Mouse (Mus musculus) cerebellum, adult 9-10 months (tissue): ENCODE results near the gene Stx1b.

Source experiments
- DNase-seq: peaks from one replicate; pipeline ENCODE4 v3.0.0; 2022

The Stx1b gene

GRCm38 (mm10) chr7:127824176-127824871 lies at the start of gene Stx1b, which contains the start of gene Stx4a:
Stx1b (minus strand) TSS chr7:127824549.
Stx4a (plus strand) TSS chr7:127824294.
- peak; percentile 82 for DNase-seq

- no peak for DNase-seq
These were observed 45.9 kb upstream of the Stx1b start for GRCm38 (mm10) chr7:127870136-127870821.

DNA sequence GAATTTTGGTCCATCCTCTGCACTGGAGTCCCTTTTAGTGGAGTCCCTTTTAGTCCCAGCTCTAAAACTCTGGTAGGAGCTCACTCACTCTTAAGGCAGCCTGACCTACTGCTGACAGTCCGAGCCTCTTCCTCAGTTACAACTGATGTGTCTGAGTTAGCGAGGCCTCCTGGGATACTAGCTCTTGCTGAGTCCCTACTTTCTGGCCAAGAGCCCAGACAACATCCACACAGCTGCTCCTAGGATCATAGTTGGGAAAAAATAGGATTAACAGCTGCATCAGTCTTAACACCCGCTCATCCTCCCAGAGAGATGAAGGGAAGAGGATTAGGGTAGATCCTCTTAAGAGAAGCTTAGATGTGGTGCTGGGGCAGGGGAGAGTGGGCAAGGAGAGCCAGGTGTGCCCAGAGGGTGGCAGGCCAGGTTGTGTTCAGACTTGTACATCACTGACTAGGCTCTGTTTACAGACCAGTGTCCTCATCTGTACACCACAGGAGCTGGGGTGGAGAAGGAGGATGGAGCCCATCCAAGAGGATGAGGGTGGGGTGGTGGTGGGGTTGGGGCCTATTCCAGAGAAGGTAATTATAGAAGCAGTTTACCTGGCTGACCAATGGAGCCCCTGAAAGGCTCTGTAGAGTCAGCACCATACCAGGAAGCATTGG lies 44.9 kb upstream of the Stx1b start:
- no peak for DNase-seq

DNA sequence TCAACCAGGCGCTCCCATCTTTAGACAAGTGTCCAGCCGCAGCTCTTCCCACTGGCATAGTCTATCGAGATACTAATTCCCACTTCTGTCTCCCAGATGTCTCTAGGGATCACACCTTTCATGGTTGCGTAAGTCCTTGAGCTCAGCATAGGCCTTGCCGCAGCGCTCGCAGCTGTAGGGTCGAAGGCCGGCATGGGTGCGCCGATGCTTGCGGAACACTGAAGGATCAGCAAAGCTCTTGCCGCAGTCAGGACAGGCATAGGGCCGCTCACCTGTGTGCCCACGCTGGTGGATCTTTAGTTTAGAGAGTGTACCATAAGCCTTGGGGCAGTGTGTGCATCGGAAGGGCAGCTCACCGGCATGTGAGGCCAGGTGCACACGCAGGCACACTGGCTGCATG lies 43.3 kb upstream of the Stx1b start:
- no peak for DNase-seq

DNA sequence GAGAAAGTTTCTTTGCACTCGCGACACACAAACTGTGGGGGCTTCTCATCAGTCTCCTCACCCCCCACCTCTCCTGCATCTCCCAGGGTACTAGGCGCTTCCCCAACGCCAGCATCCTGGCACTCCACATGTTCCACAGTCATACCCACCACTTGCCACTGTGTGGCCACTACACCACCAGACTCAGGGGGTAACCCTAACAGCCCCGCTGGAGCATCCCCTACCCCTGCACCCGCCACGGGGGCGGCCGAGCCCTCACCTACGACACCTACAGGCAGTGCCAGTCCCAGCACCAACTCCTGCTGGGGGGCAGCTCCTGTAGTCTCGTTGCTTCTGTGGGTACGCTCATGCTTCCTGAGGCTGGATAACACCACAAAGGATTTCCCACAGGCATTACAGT lies 42.1 kb upstream of the Stx1b start:
- DNase-seq: no peak

DNA sequence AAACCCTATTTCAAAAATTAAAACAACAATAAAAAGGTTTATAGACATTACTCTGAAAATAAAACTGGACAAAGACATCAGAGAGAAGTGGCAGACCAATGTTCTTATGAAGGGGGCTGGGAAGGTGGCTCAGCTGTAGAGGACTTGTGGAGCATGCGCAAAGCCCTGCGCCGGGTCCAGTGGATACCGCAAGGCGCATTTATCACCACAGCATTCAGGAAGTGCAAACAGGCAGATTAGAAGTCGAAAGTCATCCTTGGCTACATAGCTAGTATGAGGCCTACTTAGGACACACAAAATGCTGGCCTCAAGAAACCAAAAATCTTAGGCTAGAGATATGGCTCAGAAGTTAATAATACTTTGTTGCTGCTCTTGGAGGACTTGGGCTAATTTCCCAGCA lies 33.9 kb upstream of the Stx1b start:
- no peak for DNase-seq

DNA sequence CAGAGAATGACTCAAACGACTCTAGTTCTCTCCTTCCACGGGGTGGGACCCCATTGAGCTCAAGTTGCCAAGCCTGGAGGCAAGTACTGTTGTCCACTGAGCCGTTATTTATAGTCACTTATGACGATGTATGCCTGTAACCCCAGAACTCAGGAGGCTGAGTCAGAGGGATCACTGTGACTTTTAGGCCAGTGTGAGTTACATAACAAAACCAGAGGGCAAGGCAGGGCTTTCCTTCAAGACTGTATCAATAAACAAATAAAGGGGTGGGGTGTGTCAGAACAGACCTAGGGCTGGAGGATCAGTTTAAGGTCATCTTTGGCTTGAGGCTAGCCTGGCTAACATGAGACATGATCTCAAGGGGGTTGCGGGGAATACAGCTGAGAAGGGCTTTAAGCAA lies 26.6 kb upstream of the Stx1b start:
- DNase-seq: no peak

DNA sequence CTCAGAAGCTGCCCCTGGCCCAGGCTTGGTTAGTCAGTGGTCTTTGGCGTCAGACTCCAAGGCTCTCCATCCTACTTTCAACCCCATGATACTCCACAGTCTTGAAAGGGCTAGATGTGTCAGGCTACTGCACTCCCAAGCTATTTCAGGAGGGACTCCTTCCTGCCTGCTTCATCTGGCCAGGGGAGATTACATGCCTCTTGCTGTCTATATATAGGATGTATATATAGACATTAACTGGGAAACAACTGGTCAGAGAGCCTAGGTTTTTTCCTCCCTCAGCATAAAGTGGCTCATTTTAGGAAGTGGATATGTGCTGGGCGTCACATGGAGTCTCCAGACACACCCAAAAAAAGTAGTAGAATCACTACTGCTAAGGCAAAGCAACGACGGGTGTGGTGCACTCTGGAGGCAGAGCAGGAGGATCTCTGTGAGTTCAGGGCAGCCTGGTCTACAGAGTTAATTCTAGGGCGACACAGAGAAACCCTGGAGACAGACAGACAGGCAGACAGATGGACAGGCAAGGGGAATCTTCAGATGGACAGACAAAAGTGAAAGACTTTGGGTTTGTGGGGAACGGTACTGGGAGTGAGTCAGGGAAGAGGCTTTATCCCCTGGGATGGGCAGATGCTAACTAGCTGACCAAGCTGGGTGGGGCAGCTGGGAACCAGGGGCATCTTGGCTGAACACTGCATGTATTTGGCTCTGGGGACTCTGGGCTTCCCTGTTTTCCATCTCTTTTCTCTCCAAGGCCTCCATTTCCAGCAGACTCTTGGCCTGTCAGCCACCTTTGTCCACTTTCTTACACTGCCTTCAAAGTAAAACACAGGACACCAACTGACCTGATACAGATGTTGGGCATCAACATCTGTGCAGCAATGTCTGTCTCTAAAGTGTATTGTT lies 25.9 kb upstream of the Stx1b start:
- no peak for DNase-seq

- DNase-seq: peak; percentile 89
These were observed 17.8 kb upstream of the Stx1b start for GRCm38 (mm10) chr7:127842001-127842718.

DNA sequence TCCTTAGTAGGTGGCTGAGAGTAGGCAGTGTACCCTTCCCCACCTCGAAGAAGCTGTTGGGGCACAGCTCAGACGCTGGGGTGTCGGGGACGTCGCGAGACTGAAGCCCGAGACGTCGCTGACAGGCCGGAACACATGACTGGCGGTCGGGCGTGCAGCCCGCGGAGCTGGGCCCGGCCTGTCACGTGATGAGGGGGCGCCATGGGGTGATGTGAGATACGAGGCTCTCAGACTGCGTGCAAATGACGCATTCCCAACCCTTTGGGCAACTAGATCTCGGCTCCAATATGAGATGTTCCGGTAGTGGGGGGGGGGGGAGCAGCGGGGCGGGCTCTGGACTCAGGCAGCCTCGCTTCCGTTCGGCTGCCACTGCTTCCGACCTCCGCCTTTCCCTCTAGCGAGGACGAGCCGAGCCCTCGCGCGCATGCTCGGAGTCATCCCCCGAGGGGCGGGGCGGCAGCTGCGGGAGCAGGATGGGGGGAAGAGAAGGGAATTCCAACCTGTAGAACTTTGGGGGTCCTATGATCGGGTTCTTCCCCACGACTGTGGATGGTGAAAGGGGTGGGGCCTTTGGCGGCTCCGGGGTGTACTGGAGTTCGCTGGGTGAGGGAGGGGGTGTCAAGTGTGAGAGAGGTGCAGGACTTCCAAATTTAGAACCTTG lies 17.1 kb upstream of the Stx1b start:
- DNase-seq: peak; percentile 94

DNA sequence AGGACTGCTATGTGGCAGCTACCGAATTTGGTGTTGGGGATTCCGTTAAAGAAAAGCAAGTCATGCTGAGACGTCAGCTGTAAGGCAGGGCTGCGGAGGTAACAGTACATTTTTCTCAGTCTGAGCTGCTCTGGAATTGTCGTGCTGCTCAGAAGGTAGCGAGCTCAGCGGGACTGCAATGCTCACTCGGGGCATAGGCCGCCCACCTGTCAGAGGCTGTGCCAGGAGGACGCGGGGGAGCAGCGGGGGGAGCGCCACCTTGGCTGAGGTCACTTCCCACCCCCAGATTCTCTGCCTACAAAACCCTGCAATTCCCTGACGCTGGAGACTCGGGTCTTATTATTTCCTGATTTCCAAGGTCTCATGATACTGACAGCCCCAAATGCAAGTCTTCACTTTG lies 16.5 kb upstream of the Stx1b start:
- DNase-seq: peak; percentile 88

DNA sequence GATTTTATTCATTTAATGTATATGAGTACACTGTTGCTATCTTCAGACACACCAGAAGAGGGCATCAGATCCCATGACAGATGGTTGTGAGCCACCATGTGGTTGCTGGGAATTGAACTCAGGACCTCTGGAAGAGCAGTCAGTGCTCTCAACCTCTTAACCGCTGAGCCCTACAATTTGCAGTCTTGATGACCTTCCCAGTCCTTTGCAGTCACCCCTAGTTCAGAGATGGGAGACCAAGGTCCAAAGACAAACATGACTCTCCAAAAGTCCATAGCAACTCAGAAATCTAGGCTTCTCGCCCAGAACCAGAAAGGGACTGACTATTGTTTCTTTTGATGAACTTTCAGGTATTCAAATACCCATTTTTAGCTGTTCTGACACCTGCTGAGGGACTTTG lies 15.7 kb upstream of the Stx1b start:
- peak; percentile 52 for DNase-seq

GRCm38 (mm10) chr7:127837878-127838277 lies 13.5 kb upstream of the Stx1b start:
- peak; percentile 43 for DNase-seq

DNA sequence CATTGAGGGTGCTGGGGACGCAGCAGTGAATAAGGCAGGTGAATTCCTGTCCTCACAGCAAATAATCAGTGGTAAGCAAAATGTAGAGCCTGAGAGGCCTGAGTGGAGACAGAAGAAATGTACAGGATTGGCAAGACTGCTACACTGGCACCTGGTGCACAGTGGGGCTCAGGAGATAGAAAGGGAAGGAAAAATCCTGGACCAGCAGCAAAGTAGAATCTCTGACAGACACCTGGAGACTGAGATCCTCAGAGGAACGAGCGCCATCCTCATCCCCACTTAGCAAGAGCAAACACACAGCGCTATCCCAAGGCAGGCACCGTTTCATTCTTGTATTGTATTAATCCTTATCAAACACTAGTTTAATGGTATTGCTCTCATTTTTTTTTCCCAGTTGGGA lies 13.1 kb upstream of the Stx1b start:
- DNase-seq: peak; percentile 67

DNA sequence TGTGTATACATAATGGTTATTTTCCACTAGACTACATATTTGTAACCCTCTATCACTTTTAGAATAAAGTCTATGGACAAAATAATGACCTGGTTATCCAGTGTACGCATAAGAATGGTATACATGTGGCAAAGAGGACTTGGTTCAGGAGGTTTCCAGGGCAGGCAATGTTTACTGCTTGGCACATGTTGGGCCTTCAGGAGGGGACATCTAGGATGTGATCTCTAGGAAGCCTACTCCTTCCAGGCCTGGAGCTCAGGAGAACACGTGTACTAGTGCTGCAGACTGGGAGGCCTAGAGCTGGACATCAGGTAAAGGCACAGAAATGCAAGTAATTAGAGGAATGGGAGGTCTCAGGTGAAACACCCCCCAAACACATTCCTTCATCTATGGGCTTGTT lies 11.2 kb upstream of the Stx1b start:
- DNase-seq: no peak

DNA sequence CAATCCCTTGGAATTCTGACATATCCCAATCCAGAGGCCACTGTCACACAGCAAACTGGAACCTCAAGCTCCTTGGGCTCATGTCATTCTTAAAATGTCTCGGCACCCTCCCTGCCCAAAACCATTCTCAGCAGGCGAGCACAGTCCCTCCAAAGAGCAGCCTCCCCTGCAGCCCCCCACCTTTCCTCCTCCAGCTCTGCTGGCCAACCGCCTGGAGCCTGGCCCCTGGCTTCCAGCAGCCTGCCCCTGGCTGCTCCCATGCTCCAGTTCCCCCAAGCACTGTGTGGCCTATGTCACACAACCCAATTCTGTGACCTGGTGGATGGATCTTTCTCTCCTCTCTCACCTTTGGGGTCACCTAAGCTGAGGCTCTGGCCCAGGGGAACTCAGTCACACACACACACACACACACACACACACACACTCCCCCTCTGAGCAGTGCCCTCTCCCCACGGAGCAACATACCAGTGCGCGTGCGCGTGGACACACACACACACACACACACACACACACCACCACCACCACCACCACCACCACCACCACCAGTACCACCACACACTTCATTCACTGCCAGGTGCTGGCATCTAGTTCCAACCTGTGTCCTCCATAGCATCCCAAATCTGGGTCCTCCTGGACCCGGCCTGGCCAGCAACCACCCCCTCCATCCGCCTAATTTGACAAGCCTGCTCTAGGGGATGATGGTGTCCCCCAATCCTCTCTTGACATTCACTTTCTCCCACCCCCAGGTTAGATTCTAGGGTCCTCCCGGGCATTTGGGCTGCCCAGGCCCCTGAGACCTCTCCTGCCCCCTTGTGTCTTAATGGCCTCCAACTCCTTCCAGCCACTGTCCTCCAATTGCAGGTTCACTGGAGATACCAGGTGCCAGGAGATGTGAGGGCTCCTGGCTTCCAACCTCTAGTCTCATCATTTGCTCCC lies 845 bp downstream of the Stx1b start:
- DNase-seq: peak; percentile 78

GRCm38 (mm10) chr7:127822494-127822893 lies 1.9 kb downstream of the Stx1b start:
- peak; percentile 53 for DNase-seq

DNA sequence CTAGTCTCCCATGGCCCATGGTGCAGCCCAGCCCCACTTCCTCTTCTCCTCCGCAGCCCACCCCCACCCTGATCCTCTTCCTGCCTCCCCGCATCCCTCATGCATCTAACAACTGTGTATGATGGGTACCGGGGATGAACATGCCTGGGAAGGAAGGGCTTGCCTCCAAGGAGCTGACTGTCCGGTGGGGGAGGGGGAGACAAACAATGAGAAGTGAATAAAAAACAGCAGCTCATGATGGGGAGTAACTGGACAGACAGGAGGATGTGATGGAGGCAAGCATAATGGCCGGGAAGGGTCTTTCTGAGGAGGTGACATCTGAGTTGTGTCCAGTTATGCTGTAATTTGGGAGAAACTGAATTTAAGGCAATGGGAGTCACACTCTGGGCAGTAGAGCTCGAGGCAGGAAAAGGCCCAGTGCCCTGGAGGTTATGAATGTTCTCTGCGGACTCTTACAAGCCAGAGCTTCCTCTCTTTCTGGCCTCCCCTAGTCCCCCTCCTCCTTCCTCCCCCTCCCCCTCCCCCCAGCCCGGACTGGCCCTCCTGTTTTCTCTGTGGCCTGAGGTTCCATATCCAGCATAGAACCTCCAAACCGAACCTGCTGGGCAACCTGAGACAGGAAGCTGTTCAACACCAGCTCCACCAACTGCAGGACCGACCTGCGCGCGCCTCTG lies 3.4 kb downstream of the Stx1b start:
- peak; percentile 57 for DNase-seq

DNA sequence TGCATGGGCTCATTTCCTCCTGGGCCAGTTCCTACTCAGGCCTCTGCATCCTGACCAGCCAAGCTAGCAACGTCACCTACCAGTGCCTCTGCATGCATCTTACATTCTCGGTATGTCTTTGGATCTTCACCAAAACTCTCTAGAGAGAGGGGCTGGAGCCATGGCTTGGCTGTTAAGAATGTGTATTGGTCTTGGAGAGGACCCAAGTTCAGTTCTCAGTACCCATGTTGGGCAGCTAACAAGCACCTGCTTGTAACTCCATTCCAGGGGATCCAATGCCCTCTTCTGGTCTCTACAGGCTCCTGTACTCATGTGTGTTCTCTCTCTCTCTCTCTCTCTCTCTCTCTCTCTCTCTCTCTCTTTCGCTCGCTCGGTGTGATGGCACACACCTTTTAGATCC lies 6.6 kb downstream of the Stx1b start:
- peak; percentile 51 for DNase-seq

DNA sequence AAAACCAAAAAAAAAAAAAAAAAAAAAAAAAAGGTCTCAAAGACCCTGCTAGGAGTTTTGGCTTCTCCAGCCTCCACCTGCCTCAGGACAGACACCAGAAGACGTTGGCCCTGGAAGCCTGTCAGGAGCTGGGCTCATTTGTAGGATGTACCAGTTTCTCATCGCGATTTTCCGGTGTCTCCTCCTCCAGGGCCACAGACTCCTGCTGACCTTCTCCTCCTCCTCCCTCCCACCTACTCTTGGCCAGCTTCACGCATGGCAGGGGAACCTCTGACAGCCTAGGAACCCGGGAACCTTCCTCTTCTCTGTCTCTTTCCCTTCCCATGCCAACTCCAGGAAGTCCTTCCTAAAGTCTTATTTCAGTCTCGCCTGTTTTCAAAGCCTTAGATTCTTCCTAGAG lies 7.3 kb downstream of the Stx1b start:
- peak; percentile 62 for DNase-seq
